Mouse (Mus musculus) small intestine, adult 2 months (tissue): ENCODE results near the gene Zbtb8os.

Experiments
- CTCF ChIP-seq: fragments of 200-500 bp; IDR thresholded peaks from 2 replicates; pipeline ENCODE4 v1.5.1; 2012; ENCODE audit warnings: low read depth, mild to moderate bottlenecking, control low read depth, inconsistent platforms, low read length, moderate library complexity, mixed read lengths; ENCODE audit not compliant: insufficient replicate concordance, insufficient read length; ENCODE audit errors: extremely low read depth
- POLR2A ChIP-seq: fragments of 200-500 bp; IDR thresholded peaks from 2 replicates; pipeline ENCODE4 v1.6.1; 2012; ENCODE audit warnings: low read depth, mild to moderate bottlenecking, control low read depth, inconsistent platforms, low read length, moderate library complexity

DNA sequence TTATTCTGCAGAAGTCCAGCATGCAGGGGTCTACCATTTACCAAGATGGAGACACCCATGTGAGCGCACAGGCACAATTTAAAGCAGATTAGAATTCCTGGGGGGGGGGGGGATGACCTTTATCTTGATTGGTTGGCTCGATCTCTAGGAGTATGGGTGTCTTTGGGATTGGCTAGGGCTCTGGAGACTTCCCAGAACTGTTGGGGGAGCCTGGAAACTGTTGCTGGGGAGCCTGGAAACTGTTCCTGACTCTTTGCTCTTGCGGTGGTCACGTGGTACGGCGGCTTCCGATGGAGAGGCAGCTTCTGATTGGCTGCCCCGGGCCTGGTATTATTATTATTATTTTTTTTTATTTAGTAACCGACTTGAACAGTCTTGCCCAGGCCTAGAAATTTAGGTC is 46.5 kb downstream of the Zbtb8os start:
- TF ChIP-seq POLR2A: no peak
- TF ChIP-seq CTCF: no peak
